Mouse (Mus musculus): Measurements from ENCODE around the gene Skor1.

GRCm38 (mm10) chr9:63174001-63174721, 25.4 kb upstream of the Skor1 start:
- TF ChIP-seq CTCF (IDR thresholded peaks at IDR 0.05; ENCODE audit: low read depth) (no peak), EP300 (IDR thresholded peaks at IDR 0.05; ENCODE audit: low read depth) (no peak)

All from liver, postnatal 0 days (tissue).